Mouse (Mus musculus) urinary bladder, postnatal 4 days (tissue): Measurements from ENCODE around the gene Ston2.

Experiments used
- DNase-seq, 2 experiments: peaks; one replicate each; pipeline ENCODE4 v3.0.0; 2021 to 2022; ENCODE audit warnings: low spot score in 2 of 2

Ston2 gene

GRCm38 (mm10) chr12:91787959-91788437 is at the start of gene Ston2:
Gene Ston2 (minus strand): TSS chr12:91788387.
- no peak for DNase-seq

- no peak for DNase-seq
Measured at GRCm38 (mm10) chr12:91837401-91838065, 49.3 kb upstream of the Ston2 start.

GRCm38 (mm10) chr12:91833939-91834333 is 45.7 kb upstream of the Ston2 start:
- no peak for DNase-seq

GRCm38 (mm10) chr12:91833237-91833938 is 45.2 kb upstream of the Ston2 start:
- no peak for DNase-seq

GRCm38 (mm10) chr12:91831410-91831809 is 43.2 kb upstream of the Ston2 start:
- DNase-seq = no peak

GRCm38 (mm10) chr12:91820461-91820860 is 32.3 kb upstream of the Ston2 start:
- DNase-seq = no peak

GRCm38 (mm10) chr12:91818726-91819125 is 30.5 kb upstream of the Ston2 start:
- DNase-seq = no peak

GRCm38 (mm10) chr12:91815990-91816389 is 27.8 kb upstream of the Ston2 start:
- no peak for DNase-seq

- DNase-seq = no peak
Measured at GRCm38 (mm10) chr12:91815552-91815951, 27.4 kb upstream of the Ston2 start.

GRCm38 (mm10) chr12:91808911-91809310 is 20.7 kb upstream of the Ston2 start:
- DNase-seq = no peak

- no peak for DNase-seq
Measured at GRCm38 (mm10) chr12:91807761-91808160, 19.6 kb upstream of the Ston2 start.

- no peak for DNase-seq
Measured at GRCm38 (mm10) chr12:91807095-91807494, 18.9 kb upstream of the Ston2 start.

GRCm38 (mm10) chr12:91804262-91804661 is 16.1 kb upstream of the Ston2 start:
- DNase-seq = no peak

- no peak for DNase-seq
Measured at GRCm38 (mm10) chr12:91803207-91803932, 15.2 kb upstream of the Ston2 start.

- DNase-seq = no peak
Measured at GRCm38 (mm10) chr12:91802586-91803206, 14.5 kb upstream of the Ston2 start.

- DNase-seq = no peak
Measured at GRCm38 (mm10) chr12:91800861-91801385, 12.7 kb upstream of the Ston2 start.

- DNase-seq = no peak
Measured at GRCm38 (mm10) chr12:91799821-91800335, 11.7 kb upstream of the Ston2 start.

GRCm38 (mm10) chr12:91799379-91799773 is 11.2 kb upstream of the Ston2 start:
- DNase-seq = no peak

- DNase-seq = no peak
Measured at GRCm38 (mm10) chr12:91798720-91799378, 10.7 kb upstream of the Ston2 start.

GRCm38 (mm10) chr12:91796774-91797173 is 8.6 kb upstream of the Ston2 start:
- DNase-seq = no peak

GRCm38 (mm10) chr12:91793266-91793665 is 5.1 kb upstream of the Ston2 start:
- DNase-seq = no peak
